Mouse (Mus musculus) common myeloid progenitor, adult 5-6 weeks (primary cell): ENCODE data around the gene Thoc5. TPM values are rescaled to one million over a fixed set of nuclear protein-coding genes. Genes with fewer than 3 reads are reported as not detected.

Source experiments
- ATAC-seq: replicated peaks from 2 replicates; pipeline ENCODE4 v1.8.0; 2016; ENCODE audit warnings: low read depth, mild to moderate bottlenecking, moderate TSS enrichment, inconsistent platforms; ENCODE audit not compliant: poor library complexity, severe bottlenecking
- total RNA-seq: library from RNA; stranded (forward); fragments of 200-1000, 187-1606 nt; gene quantifications from 2 replicates; pipeline ENCODE4 v1.2.3, GENCODE M21; 2017

The Thoc5 gene
- total RNA-seq = 54.0 and 58.7 TPM in 2 replicates

- peak; percentile 97 for ATAC-seq
Observed at GRCm38 (mm10) chr11:4894848-4895816, at the start of gene Thoc5. Thoc5 (plus strand) TSS chr11:4895320.

- peak; percentile 22 for ATAC-seq
Observed at GRCm38 (mm10) chr11:4848483-4849248, 46.5 kb upstream of the Thoc5 start.

GRCm38 (mm10) chr11:4849258-4849943 lies 45.7 kb upstream of the Thoc5 start, which contains the start of gene Nf2:
Nf2 (minus strand) TSS chr11:4849536.
- peak; percentile 95 for ATAC-seq

GRCm38 (mm10) chr11:4850404-4850803 lies 44.7 kb upstream of the Thoc5 start:
- ATAC-seq = no peak

- ATAC-seq = no peak
Observed at GRCm38 (mm10) chr11:4853021-4853420, 42.1 kb upstream of the Thoc5 start.

GRCm38 (mm10) chr11:4854181-4854580 lies 40.9 kb upstream of the Thoc5 start:
- no peak for ATAC-seq

GRCm38 (mm10) chr11:4858416-4858815 lies 36.7 kb upstream of the Thoc5 start:
- ATAC-seq = no peak

- ATAC-seq = no peak
Observed at GRCm38 (mm10) chr11:4860986-4861385, 34.1 kb upstream of the Thoc5 start.

GRCm38 (mm10) chr11:4861816-4862604 lies 33.1 kb upstream of the Thoc5 start:
- ATAC-seq = no peak

- ATAC-seq = no peak
Observed at GRCm38 (mm10) chr11:4862730-4863129, 32.4 kb upstream of the Thoc5 start.

GRCm38 (mm10) chr11:4865645-4866251 lies 29.4 kb upstream of the Thoc5 start:
- peak; percentile 83 for ATAC-seq

- peak; percentile 100 for ATAC-seq
Observed at GRCm38 (mm10) chr11:4873755-4874475, 21.2 kb upstream of the Thoc5 start, which contains the start of gene Nipsnap1. Nipsnap1 (plus strand) TSS chr11:4873951.

- ATAC-seq = 0 out of 2 replicates have a peak, but pooled peaks have one; percentile 24
Observed at GRCm38 (mm10) chr11:4874551-4874950, 20.6 kb upstream of the Thoc5 start.

GRCm38 (mm10) chr11:4881087-4881486 lies 14.0 kb upstream of the Thoc5 start:
- no peak for ATAC-seq

GRCm38 (mm10) chr11:4882892-4883627 lies 12.1 kb upstream of the Thoc5 start:
- no peak for ATAC-seq

- ATAC-seq = peak; percentile 74
Observed at GRCm38 (mm10) chr11:4885385-4885903, 9.7 kb upstream of the Thoc5 start.

- ATAC-seq = no peak
Observed at GRCm38 (mm10) chr11:4886987-4887386, 8.1 kb upstream of the Thoc5 start.
